Mouse (Mus musculus) kidney, adult 9 months (tissue): ENCODE measurements at regions not wholly inside any gene's neighbourhood (a gene's known extent, or its start where the extent isn't known, plus 50 kb on each side); places are given as distances from the start of the nearest gene placed in this dataset.
A peak's percentile ranks its signal among the peaks of the same experiment; 100 is the strongest.
"Not testable (repeated sequence)": the region's sequence is repeated elsewhere in the genome, so short reads cannot be mapped to it uniquely, and the experiment has no call there.

Source experiments
- DNase-seq: peaks from one replicate; pipeline ENCODE4 v3.0.0; 2022

DNA sequence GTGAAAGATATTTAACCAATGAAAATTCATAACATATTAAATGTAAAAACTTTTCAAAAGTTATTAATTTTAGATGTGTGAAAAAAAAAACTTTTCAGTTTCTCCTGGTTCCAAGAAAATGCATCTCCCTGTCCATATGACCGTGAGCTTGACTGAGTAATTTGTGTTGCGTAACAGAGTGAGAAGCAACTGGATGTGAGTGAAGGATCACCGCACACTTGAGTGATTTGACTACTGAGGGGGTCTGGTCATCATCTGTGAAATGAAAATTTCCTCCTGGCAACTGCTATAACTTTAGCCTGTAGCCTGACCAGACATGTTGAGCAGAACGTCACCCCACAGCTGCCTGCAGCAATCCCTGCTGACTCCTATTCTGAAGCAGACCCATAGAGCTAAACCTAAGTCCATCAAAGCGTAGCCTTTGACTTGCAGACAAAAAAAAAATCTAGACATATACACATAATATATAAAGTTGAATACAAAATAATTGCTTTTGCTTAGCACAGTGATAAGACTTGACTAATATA, 461.2 kb downstream of the Brinp3 start:
- no peak for DNase-seq

DNA sequence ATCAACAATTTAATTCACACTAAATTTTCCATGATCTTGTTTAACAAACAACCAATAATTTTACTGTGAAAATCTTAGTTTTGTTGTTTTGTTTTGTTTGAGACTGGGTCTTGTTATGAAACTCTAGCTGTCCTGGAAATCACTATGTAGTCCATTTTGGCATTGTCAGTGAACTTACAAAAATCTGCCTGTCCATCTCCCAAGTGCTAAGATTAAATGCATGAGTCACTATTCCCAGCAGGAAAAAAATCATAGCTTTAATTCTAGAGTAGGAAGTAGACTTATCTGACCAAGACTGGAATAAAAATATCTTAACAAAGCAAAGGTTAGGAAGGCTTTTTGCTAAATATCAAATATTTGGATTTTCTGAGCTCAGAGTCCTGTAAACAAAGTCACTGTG, 461.8 kb downstream of the Brinp3 start:
- DNase-seq, result no peak

DNA sequence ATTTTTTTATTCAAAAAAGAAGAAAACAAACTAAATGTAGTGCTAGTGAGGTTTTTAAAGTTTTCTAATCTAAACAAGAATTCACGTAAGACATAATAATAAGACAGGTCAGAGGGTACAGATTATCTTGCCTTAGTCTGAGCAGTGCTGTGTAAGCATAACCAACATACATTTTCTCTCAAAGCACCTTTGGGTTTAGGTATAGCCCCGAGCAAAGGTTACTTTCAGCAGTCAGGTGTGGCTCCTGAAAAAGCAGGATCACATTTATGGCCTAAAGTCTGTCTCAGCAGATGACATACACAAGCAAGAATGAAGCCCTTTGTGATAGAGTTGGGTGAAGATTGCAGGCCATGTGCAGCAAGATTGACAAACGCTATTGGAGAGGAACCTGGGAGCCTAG, 465.9 kb downstream of the Brinp3 start:
- DNase-seq, result no peak

DNA sequence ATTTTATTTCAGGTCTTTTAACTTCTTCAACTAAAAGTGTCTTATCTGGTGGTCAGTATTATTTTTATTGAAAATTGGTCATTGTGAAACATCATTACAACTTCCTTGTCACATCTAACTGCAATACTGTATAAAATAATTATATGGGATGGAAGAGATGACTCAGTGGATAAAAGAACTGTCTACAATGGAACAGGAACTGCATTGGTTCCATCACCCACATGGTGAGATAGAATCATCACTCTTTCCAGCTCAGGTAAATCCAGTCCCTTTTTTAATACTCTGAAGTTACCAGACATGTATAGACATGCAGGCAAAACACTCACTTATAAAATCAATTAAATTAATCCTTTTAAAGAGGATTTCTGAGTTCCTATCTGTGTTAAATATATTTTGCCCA, 473.0 kb downstream of the Brinp3 start:
- no peak for DNase-seq

DNA sequence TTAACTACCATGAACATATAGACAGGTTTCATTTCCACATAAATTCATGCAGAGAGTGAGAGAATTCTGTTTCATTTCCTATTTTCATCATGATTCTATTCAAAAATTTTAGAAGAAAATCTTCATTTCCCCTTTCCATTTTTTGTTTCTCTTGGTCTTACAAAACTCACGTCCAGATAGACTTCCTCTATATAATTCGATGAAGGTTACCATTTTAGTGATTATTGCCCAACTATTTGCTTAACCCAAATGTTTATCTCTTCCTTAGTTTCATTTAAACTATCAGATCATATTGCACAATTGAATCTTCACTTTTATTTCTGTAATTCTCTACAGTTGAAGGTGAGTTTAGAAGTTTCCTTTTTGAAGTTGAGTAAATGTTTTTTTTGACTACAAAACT, 473.4 kb downstream of the Brinp3 start:
- no peak for DNase-seq

DNA sequence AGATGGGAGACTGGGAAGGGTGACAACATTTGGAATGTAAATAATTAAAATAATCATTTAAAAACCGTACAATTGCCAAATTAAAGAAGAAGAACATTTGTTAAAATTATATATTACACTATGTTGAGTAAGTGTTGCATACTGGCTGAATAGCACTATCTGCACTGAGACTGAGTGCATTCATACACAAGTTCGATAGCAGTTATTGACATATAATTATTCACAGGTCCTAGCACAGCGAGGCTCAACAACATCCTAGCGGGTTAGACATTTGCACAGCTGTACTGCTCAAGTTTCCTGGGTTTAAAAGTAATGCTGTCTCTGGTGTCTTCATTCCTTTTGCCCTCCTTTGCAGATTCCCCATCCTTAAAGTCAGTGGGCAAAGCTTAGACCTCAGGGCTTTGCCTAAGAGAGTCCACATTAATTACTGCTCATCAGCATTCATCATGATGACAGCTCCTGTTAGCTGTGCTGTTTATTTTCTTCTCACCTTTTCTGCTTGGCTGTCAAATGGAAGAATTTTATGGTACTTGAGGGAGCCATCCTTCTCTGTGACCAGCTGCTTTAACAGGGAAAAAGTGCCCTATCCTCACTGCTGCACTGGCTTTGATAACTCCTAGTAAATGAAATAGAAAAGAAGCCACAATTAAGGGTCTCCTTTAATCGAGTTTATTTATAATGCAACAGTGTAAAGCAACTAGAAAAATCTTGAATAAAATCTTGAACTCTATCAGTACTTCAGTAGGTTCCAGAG, 489.1 kb downstream of the Brinp3 start:
- no peak for DNase-seq

DNA sequence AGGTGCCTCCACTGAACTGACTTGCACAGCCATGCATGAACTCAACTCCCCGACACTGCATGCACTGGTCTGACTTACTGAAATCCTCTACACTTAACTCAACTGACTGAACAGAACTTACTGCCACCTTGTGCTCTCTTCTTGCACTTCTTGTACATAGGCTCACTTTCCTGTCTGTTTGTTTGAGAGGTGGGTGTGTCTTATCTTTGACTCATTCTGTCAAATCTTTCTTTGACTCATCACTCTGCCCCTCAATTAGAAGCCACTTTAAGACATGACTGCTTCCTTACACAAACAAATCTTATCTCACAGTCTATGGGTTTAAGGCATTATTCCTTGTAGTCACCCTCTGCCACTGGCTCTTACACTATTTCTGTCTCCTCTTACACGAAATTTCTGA, 505.5 kb downstream of the Brinp3 start:
- DNase-seq, result no peak

DNA sequence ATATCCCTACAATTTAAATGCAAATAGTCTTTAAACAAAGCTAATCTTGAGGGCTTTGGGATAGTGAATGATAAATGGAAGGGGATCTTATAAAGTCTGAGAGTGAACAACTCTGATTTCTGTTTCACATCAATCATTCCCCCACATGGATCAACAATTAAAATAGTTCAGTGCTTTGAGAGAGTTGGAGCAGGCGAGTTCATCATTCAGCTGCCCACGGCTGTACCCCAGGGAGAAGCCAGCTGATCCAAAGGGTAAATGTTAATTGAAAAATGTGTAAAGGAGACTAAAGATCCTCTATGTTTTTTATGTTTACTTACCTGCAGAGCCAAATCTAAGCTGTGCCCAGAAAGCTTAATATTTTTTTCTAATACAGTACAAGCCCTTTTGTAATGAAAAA, 553.2 kb downstream of the Brinp3 start:
- DNase-seq, result no peak

DNA sequence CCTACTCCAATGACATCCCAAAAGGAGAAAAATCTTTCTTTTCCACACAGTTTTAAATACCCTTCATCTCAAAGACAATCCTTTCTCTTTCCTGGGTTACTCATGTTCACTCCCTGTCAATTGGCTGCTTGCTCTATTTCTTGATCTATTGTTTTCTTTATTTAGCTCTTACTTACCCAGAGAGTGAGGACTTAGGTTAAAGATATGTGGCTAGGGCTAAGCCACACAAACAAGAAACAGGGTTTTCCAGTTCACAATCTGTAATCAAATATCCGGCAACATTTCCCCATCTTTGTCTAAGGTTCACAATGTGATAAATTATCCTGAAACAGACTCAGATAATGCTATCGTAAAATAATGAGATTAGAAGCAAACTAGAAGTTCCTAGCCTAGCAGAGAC, 563.9 kb downstream of the Brinp3 start:
- DNase-seq, result no peak

DNA sequence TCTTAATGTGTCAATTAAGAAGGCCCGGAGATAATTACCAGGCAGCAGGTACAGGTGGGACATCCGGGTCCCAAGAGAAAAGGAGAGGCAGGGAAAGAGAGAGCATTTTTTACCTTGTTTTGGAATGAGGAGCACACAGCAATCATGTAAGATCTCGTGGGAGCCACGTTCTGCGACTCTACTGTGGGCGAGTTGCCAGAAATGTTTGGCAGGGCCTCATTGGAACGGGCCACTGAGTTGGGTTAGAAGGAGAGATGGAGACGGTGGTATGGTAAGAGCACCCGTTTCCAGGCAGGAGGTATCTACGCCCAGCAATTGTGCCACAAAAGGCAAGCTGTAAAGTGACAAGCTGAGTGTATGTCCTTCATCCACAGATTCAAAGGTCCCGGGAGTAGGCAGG, 579.6 kb downstream of the Brinp3 start:
- no peak for DNase-seq

DNA sequence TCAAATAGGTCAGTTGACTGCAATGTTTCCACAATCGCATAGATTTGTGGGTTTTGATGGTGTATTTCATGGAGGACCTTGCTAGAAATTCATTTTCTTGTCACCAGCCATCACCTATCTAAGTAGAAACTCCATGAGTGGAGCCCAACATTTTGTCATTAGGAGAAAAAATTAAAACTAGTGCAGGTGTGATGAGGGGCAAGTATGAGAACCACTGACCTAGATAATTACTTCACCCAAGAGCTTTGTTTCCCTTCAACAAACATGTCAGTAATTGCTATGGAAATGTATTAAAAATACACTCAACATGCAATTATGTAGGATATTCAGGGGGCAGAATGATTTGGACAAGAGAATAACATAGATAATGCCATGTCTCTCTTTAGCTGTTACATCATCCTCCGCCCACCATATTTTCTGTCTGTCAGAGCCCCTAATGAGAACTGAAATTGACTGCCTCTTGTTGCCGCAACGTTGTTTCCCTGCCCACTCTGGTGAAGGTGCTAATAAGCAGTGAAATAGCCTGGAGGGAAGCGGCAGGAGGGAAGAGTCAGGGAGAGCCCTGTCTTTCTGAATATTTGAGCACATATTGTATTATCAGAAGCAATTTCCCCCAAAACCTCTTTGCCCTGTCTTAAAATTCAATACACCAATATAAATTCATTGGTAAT, 589.7 kb downstream of the Brinp3 start:
- DNase-seq, result no peak

DNA sequence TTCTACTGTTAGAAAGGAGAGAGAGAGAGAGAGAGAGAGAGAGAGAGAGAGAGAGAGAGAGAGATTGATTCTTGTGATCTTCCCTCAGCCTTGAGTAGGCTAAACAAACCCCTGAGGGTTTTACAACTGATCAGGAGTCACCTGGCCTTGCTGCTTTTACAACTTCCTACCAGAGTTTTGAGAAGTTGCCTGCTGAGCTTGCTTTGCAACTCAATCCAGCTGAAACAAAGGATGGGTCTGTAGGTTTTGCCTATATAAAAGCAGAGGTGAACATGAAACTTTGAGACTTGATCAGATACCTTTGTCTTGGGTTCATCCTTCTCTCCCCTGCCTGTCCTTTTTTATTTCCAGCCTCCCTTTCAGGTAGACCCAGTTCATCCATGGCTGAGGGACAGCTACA, 631.0 kb downstream of the Brinp3 start:
- no peak for DNase-seq

DNA sequence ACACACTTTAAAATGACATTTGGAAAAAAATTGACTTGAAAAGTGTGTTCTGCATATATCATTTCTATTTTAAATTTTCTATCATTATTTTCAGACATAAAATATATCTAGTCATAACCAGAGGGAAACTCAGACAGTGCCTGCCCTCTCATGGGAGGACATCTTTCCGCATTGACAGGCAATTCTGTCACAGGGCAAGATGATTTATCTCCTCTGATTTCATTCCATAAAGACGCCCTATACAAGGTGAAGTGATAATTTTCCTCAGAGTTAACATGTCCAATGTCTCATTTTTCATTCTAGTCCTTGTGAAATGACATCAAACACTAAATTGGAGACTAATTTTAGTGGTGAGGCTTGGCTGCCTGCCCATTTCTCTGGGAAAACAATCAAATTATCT, 643.6 kb downstream of the Brinp3 start:
- DNase-seq, result no peak

DNA sequence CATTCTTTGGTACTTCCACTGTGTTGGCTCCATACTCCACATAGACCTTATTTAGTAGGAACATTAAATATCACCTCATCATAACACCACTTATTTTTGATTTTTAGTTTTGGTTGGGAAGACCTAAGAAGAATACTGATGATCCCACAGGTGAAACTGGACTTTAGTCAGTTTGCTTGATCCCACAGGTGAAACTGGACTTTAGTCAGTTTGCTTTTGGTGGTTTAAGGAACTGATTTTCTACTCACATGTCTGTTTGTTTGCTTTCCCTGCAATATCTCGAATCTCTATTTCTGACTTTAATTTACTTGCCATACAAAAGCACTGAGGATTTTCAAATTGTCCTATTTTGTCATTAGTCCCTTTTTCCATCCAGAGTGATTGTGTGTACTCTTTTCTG, 680.8 kb downstream of the Brinp3 start:
- no peak for DNase-seq

DNA sequence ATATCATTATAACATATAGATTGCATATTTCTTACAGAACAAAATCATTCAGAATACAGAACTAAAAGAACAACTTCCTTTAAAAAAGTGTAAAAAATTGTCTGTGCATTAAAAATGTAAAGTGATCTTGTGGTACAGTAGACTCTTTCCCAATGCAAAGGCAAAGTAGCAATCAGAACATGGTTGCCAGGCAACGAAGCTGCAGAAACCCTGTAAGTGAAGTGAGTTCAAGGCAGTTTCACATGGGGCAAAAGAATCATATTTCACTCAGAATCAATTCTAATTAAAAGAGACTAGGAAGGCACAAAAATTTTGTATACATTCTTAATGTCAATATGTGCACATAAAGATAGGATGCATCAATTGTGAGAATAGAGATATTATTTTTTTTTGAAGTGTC, 692.2 kb downstream of the Brinp3 start:
- no peak for DNase-seq

DNA sequence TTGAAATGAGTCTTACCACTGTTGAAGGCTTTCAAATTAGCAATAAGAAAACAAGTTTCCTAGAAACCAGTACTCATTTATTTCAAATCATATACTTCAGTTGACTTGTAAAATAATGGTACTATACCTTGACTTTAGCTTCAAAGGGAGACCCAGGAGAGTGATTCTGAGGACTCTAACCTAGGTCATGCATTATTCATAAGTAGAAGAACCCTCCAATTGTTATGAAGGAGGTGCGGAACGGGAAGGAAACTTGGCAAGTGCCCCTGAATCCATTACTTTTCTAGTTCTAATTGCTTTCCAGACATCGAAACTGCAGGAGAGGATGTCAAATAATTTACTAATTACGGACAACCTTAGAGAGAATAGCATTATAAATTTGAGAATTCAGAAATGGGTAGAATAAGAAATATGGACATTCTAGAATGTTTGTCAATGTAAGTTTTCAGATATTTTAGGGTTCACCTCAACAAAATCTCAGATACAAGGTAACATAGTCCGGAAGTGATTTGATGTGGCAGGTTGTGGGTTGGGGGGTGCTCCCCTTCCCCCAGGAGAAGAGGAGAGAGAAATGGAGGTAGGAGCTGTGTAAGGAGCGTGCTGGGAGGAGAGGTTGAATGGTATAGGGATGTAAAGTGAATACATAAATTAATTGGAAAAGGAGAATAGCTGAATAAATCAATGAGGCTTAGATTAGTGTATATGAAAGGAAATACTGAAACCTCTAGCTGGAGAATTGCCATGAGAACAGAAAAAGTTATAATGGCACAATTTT, 692.9 kb downstream of the Brinp3 start:
- DNase-seq, result no peak

DNA sequence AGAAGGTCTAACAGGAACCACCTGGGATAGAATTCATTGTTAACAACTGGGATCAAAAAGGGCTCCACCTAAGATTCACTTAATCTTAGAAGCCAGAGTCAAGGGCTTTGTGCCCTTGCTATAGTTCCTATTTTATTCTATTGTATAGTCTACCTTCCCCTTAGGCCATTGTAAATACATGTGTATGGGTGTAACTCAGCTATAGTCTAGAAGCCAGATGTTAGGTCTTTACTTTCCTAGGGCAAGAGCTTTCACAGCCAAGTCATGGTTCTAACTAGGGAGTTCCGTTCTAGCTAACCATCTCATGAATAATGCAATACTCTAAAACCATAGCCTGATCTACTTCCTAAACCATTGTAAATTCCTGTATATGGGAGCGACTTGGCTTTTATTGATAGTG, 705.4 kb downstream of the Brinp3 start:
- not testable (repeated sequence) for DNase-seq

DNA sequence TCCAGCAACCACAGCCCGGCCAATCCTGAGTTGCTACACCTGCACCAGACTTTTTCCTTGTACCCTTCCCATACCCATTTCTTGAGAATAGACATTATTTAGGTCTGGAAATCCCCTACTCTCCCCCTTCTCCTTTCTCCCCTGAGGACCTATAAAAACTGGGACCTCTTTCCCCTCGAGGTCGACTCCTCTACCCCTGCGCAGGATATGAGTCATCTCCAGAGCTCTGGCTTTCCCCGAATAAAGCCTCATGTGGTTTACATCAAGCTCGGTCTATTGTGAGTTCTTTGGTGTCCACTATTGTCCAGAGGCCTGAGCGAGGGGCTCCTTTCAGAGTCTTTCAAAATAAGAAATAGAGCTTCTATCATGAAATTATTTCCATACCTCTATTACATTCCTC, 720.3 kb downstream of the Brinp3 start:
- DNase-seq, result not testable (repeated sequence)

DNA sequence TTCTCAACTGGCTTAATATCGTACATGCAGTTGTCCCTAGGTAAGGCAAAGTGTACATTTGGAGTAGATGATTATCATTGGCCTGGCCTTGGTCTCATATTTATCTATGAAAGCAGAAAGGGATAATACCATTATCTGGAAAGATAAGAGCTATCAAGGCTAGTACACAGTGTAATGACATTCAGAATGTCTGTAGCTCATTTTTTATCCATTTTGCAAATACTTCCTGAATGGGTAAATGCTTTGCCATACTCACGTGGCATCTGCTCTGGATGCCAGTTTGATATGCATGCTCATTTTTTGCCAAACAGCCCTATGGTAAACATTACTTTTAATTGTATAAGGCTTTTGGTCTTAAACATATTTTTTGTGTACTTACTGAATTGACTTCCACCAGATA, 723.4 kb downstream of the Brinp3 start:
- DNase-seq, result no peak

DNA sequence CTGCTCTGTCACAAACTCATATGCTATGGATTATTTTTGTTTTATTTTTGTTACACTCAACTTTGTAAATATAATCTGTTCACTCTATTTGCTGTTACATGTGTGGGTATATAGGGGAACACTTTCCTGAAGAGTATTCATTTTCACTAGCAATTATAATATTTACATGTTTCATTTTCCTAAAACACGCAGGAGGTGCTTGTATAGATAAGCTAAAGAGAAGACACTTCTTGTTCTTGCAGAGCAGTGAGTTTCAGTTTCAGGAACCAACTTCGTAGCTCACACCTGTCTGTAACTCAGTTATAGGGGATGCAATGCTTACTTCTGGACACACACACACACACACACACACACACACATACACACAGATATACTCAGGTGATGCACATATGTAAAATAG, 724.9 kb downstream of the Brinp3 start:
- no peak for DNase-seq

DNA sequence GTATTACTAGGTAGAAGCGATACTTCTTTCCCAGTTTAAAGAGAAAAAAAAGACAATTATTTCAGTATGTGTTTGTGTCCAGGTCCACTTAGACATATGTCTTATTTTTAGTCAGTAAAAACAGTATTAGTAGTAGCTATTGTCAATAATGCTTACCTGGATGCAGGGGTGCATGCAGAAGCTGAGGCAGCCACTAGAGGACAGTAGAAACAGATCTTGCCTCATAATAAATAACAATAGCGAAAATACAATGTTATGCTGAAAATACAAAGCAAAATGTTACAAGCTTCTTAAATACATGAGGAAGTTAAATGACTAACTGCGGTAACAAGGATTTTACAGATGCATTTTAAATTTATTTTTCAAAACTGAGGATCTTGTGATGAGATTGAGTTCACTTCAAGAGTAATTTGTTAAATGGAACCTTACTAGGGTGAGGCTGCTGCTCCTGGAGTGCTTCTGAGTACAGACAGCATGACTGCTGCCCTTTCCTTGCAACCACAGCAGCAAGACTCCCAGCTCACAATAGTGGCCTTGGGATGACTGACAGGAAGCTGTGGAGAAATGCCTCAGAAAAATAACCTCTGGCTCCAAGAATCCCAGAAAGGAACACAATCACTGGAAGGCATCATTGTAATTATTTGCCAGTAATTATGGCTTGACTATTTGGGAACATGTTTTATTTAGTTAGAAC, 728.8 kb downstream of the Brinp3 start:
- DNase-seq, result peak; percentile 8

DNA sequence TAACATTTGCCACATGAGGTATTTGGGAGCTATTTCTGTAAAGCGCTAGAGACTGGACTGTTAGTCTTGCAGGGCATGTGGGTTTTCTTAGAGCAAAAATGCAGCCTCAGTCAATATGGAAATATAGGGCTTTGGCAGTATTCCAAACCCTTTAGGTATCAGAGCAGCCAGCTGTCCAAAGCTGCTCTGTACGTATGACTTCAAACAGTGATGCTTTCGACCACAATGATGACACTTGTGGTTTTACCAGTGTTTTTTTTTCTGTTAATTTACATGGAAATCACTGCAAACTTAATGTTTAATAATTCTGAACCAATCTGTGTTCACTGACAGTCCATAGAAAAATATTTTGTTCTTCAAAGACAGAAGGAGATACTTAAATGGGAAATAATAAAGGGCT, 743.0 kb downstream of the Brinp3 start:
- DNase-seq, result no peak

DNA sequence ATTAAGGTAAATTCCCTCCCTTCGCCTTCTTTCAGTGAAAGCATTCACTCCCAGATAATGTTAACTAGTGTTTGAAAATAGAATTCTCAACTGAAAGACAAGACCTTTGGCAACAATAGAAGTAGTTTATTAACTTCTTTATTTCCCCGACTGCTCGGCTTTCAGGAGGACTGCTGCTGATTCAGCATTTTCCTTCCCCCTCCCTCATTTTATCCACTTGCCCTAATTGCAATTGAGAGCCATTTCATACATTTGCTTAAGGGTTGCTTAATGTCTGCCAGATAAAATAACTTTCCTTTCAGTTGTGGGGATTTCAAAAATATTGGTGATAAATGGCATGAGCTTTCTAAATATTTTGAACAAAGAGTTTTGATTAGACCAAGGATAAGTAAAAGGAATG, 744.5 kb downstream of the Brinp3 start:
- no peak for DNase-seq
